Mouse (Mus musculus) C2C12 (cell line): ENCODE measurements around the gene Lcn8. TPM values are rescaled to one million over a fixed set of nuclear protein-coding genes. Genes with fewer than 3 reads are reported as not detected.

Experiments used
- H3K27me3 ChIP-seq: one replicate; pipeline ENCODE4 v1.6.1; 2011; ENCODE audit not compliant: control insufficient read depth, insufficient read depth, insufficient read length
- H3K36me3 ChIP-seq: one replicate; pipeline ENCODE4 v1.6.1; 2011; ENCODE audit not compliant: control insufficient read depth, insufficient read depth
- H3K4me3 ChIP-seq: one replicate; pipeline ENCODE4 v1.5.1; 2011; ENCODE audit warnings: mild to moderate bottlenecking, control low read depth; ENCODE audit not compliant: poor library complexity, insufficient read depth, severe bottlenecking
- H3K79me2 ChIP-seq: one replicate; pipeline ENCODE4 v1.6.1; 2011; ENCODE audit not compliant: control insufficient read depth, insufficient read depth
- H3K79me3 ChIP-seq: one replicate; pipeline ENCODE4 v1.6.1; 2011; ENCODE audit warnings: low read depth, control low read depth
- H3ac ChIP-seq: one replicate; pipeline ENCODE3; 2011; ENCODE audit warnings: low read depth; ENCODE audit not compliant: control insufficient read depth, insufficient read length
- CEBPB ChIP-seq: IDR thresholded peaks from one replicate; pipeline ENCODE4 v1.6.1; 2011; ENCODE audit warnings: low read depth, mild to moderate bottlenecking, control low read depth, moderate library complexity
- CTCF ChIP-seq: IDR thresholded peaks from one replicate; pipeline ENCODE4 v1.5.1; 2011; ENCODE audit not compliant: control insufficient read depth, insufficient read depth, insufficient read length
- FOSL1 ChIP-seq: IDR thresholded peaks from one replicate; pipeline ENCODE4 v1.8.0; 2011; ENCODE audit warnings: mild to moderate bottlenecking, low read length; ENCODE audit not compliant: poor library complexity, insufficient read depth, severe bottlenecking
- MAX ChIP-seq: IDR thresholded peaks from one replicate; pipeline ENCODE4 v1.6.1; 2011; ENCODE audit warnings: mild to moderate bottlenecking, control low read depth
- MYOD1 ChIP-seq: IDR thresholded peaks from one replicate; pipeline ENCODE4 v1.6.1; 2011; ENCODE audit warnings: low read depth; ENCODE audit not compliant: control insufficient read depth, insufficient read length
- MYOG ChIP-seq: IDR thresholded peaks from one replicate; pipeline ENCODE4 v1.6.1; 2011; ENCODE audit not compliant: control insufficient read depth, insufficient read length; ENCODE audit errors: extremely low read depth
- USF1 ChIP-seq: IDR thresholded peaks from one replicate; pipeline ENCODE4 v1.6.1; 2011; ENCODE audit warnings: low read depth, mild to moderate bottlenecking, control low read depth, moderate library complexity
- polyA plus RNA-seq: library from polyadenylated mRNA; unstranded; fragments of >200 nt; fragmentation: generic; extraction: Trizol; gene quantifications from one replicate; pipeline ENCODE4 v1.2.1, GENCODE M21; 2012; ENCODE audit warnings: missing spikeins

Lcn8 gene
- polyA plus RNA-seq, 1 experiment: not detected

GRCm38 (mm10) chr2:25620852-25621228 lies 32.1 kb upstream of the Lcn8 start:
- H3K27me3 ChIP-seq: peaks cover 39% of the 10 kb centered on the region
- no peak overlapping the region for H3K4me3 ChIP-seq
- TF ChIP-seq FOSL1 (no peak), MAX (no peak), CTCF (no peak), MYOG (no peak), USF1 (no peak), CEBPB (no peak), MYOD1 (no peak)
- no peaks in the 10 kb centered on the region for H3K79me2 ChIP-seq
- H3K36me3 ChIP-seq: no peaks in the 10 kb centered on the region
- no peaks in the 10 kb centered on the region for H3K79me3 ChIP-seq
- H3ac ChIP-seq: no peak overlapping the region

- H3K79me2 ChIP-seq: no peaks in the 10 kb centered on the region
- TF ChIP-seq MYOD1 (no peak), CEBPB (no peak), CTCF (peak; percentile 42), MYOG (no peak), USF1 (no peak), FOSL1 (no peak)
- no peak within 1 kb of the TSS for H3K4me3 ChIP-seq
- H3K27me3 ChIP-seq: peaks cover 36% of the 10 kb centered on the region
- no peaks in the 10 kb centered on the region for H3K36me3 ChIP-seq
- H3K79me3 ChIP-seq: no peaks in the 10 kb centered on the region
- peak within 1 kb of the TSS; percentile 31 for H3ac ChIP-seq
Measured at GRCm38 (mm10) chr2:25621229-25622200, 31.4 kb upstream of the Lcn8 start, which contains the start of gene Tmem141. Gene Tmem141, minus strand, starts transcription at chr2:25622005.

GRCm38 (mm10) chr2:25625986-25626385 lies 26.9 kb upstream of the Lcn8 start:
- peaks cover 26% of the 10 kb centered on the region for H3K27me3 ChIP-seq
- H3K36me3 ChIP-seq: no peaks in the 10 kb centered on the region
- H3K79me3 ChIP-seq: no peaks in the 10 kb centered on the region
- no peaks in the 10 kb centered on the region for H3K79me2 ChIP-seq
- no peak overlapping the region for H3ac ChIP-seq
- TF ChIP-seq MAX: no peak
- no peak for TF ChIP-seq MYOD1
- no peak for TF ChIP-seq CTCF
- TF ChIP-seq MYOG: no peak
- no peak for TF ChIP-seq FOSL1
- TF ChIP-seq USF1: no peak
- TF ChIP-seq CEBPB: no peak
- no peak overlapping the region for H3K4me3 ChIP-seq

GRCm38 (mm10) chr2:25627811-25628210 lies 25.1 kb upstream of the Lcn8 start, which contains the start of gene Fcna:
Gene Fcna, minus strand, starts transcription at chr2:25628030.
- peaks cover 26% of the 10 kb centered on the region for H3K27me3 ChIP-seq
- H3ac ChIP-seq: no peak within 1 kb of the TSS
- TF ChIP-seq MYOD1 (no peak), MAX (no peak), CTCF (no peak), FOSL1 (no peak), CEBPB (no peak), MYOG (no peak)
- H3K79me3 ChIP-seq: no peaks in the 10 kb centered on the region
- H3K4me3 ChIP-seq: no peak within 1 kb of the TSS
- H3K36me3 ChIP-seq: no peaks in the 10 kb centered on the region
- no peaks in the 10 kb centered on the region for H3K79me2 ChIP-seq

GRCm38 (mm10) chr2:25628738-25629137 lies 24.2 kb upstream of the Lcn8 start:
- H3K79me3 ChIP-seq: no peaks in the 10 kb centered on the region
- H3K27me3 ChIP-seq: peaks cover 22% of the 10 kb centered on the region
- no peak overlapping the region for H3ac ChIP-seq
- no peaks in the 10 kb centered on the region for H3K79me2 ChIP-seq
- H3K4me3 ChIP-seq: no peak overlapping the region
- TF ChIP-seq CTCF: no peak
- TF ChIP-seq CEBPB: no peak
- TF ChIP-seq MYOG: no peak
- TF ChIP-seq MAX: no peak
- TF ChIP-seq FOSL1: no peak
- TF ChIP-seq USF1: no peak
- TF ChIP-seq MYOD1: no peak
- H3K36me3 ChIP-seq: no peaks in the 10 kb centered on the region
